Mouse (Mus musculus): ENCODE measurements around the gene Serpinb1c.
A peak's percentile ranks its signal among the peaks of the same experiment; 100 is the strongest.
"Not testable (repeated sequence)": the region's sequence is repeated elsewhere in the genome, so short reads cannot be mapped to it uniquely, and the experiment has no call there.

The Serpinb1c gene

DNA sequence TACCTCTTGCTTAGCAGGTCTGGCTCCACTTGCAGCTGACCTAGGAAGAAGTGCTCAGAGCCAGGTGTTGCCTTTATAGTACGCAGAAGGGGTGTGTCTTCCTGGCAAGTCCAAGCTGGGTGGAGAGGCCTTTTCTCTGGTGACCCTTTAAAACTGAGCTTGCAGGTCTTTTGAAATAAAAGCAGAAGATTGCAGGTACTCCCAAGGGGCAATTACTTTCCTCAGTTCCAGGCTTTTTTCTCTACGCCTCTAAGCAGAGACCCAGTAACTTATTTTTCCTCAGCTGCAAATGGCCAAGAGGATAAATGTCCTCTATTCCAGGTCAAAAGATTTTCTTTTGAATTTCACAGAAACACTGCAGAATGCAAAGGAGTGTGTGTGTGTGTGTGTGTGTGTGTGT, at the start of gene Serpinb1c:
TSS of gene Serpinb1c (minus strand) at position 101 of the 400 bp plus-strand sequence.
- no peak for DNase-seq (ENCODE audit: low read depth, low spot score)

DNA sequence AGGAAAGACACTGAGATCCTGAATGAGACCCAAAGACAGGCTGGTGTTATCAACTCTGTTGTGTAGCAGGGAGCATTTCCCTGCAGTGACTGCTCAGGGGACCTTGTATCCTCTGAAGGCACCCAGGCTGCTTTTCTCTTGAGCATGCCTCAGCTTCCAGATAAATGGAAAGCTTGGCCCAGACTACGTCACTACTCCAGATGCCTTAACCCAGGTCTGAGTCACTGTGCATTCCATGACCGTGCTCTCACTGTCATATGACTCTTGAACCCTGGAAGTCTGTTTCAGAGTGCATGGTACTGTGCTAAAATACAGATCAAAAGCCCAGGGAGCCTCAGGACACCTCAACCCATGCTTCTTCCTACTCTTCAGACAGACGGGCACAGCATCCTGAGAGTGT, 41.2 kb upstream of the Serpinb1c start:
- not testable (repeated sequence) for DNase-seq (ENCODE audit: low read depth, low spot score)

DNA sequence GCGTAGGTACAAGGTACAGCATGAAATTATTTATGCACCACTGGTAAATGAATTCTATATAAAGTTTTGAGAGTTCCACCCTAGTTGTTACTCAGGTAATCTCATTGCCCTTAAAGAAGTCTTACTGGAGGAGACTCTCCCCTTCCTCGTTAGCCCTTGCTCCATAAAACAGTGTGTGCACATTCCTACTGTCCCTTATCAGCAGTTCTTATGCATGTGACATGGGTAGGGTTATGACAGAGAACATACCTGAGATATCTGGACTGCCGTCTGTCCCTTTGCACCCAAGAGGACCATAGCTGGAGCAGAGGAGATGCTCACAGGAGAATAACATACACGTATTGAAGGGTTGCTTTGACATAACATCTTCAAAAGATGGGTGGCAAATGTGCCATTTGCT, 40.3 kb upstream of the Serpinb1c start:
- DNase-seq (ENCODE audit: low read depth, low spot score) = not testable (repeated sequence)

DNA sequence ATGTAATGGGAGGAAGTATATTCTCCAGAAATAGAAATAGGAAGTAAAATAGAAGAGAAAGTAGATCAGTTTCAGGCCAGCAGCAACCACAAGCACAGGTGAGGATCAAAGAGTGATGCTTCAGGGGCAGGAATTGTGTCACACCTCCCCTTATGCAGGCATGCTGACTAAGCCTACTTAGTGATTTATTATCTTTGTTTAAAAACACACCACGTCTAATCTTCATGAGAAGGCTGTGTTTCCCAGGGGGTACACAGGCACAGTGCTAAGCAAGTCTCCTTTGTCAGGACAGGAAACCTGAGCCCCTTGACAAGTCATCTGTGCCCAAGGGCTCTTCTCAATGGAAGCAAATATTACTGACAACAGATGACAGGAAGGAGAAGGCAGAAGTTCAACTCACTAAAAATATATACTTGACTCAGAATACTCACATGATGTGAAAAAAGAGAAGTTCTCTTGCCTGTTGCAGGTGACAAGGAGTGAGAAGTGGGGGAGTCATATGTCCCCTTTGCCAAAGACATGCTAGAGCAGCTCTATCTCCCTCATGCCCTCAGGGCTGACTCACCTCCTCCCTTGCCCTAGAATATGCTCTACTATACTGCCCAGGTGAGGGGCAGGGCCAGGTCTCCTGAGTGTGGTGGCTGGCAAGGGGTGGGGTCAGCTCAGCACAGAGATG, 36.8 kb upstream of the Serpinb1c start:
- DNase-seq (ENCODE audit: low read depth, low spot score) = no peak

DNA sequence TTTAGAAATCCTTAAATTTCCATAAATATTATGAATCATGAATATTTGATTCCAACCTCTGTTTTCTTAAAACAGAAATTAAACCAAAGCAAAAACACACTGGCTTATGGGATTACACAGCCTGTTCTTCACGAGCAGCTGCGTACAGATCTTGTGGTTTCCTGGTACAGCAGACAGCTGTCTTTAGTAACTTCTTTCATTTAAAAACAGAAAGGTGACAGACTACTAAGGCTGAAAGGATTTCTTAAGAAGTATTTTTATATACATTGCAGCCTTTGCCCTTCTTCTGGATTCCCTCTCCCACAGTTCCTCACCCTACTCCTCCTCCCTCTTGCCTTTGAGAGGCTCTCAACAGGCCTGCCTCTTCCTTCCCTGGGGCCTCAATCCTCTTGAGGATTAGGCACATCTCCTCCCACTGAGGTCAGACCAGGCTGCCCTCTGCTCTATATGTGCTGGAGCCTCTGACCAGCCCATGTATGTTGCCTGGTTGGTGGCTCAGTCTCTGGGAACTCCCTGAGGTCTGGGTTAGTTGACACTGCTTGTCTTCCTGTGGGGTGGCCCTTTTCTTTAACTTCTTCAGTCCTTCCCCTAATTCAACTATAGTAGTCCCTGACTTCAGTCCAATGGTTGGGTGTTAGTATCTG, 31.2 kb upstream of the Serpinb1c start:
- DNase-seq (ENCODE audit: low read depth, low spot score) = no peak

DNA sequence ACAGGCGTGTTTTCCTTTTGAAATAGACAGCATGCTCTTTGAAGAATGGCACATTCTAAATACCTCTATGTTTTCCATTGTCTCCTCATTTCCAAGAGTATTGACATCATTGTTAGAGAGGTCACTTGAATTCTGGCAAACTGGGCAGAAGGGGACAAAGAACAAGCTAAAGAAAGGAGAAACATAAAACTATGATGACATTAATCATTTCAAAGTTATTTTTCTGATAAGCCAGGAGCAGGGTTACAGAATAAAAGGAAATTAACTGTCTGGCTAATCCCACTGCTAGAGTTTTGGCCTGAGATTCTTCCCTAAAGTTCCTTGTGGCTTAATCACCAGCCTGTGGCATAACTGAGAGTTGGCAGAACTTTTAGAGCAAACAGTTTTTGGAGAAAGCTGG, 29.2 kb upstream of the Serpinb1c start:
- no peak for DNase-seq (ENCODE audit: low read depth, low spot score)

DNA sequence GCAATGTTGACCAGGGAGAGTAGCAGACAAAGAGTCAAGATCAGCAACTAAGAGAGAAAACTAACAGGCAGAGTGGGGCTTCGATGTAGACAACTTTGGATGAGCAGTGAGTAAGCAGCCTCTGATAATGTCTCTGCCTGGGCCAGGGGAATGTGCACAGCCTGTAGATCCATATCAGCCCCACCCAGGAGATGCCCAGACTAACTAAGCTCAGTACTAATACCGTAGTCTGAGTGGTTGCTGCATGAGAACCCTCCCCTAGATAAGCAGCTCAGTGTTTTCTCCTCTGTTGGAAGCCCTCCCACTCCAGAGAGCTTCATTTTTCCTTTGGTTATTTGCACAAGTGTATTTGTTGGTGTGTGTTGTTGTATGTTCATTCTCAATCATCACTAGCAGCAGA, 28.6 kb upstream of the Serpinb1c start:
- no peak for DNase-seq (ENCODE audit: low read depth, low spot score)

DNA sequence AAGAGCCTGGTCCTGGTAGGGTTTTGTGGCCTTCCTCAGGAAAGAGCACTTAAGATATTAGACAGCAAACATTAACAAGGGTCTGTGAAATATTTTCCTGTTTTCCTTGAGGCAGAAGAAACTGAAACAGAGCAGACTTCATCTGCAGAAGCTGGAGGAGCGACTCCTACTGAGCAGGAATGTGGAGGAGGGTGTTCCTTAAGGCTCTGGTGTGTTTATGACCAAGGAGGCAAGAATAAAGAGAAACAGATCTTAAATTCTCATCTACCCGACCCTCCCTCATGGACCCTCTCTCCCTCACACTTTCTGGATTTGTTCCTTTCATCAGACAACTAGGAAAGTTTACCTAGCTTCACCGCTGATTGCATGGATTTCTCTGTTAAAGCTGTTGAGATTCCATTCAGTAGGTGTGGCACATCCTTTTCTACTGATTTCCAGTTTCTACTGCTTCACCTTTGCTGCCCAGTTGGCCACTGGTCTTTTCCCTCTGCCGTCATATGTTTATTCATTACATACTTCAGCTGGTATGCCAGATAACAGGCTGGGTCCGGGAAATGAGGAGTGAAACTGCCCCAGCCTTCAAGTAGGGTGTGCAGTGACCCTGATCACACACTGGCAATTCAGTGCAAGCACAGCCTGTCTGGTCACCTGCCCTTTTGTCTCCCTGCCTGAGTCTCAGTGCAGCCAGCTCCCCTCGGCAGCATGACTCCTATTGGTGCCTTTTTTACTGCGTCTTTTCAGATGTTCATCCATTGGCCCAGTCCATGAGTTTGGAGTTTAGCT, 26.8 kb upstream of the Serpinb1c start:
- DNase-seq (ENCODE audit: low read depth, low spot score) = no peak

DNA sequence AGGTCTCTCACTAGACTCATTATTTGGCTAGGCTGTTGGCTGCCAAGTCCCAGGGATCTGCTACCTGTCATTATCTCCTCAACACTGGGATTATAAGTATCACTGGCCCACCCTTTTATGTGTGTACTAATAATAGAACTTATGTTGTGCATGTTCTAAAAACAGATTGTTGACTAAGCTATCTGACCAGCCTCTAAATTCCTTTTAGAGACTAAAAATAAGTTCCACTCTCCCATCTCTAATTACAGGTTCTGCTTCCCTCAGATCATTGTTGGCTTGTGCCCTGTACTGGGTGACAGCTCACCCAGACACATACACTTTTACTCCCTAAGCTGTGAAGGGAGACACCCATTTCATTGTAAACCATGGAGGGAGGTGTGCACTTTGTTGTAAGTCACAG, 24.6 kb upstream of the Serpinb1c start:
- DNase-seq (ENCODE audit: low read depth, low spot score) = no peak

DNA sequence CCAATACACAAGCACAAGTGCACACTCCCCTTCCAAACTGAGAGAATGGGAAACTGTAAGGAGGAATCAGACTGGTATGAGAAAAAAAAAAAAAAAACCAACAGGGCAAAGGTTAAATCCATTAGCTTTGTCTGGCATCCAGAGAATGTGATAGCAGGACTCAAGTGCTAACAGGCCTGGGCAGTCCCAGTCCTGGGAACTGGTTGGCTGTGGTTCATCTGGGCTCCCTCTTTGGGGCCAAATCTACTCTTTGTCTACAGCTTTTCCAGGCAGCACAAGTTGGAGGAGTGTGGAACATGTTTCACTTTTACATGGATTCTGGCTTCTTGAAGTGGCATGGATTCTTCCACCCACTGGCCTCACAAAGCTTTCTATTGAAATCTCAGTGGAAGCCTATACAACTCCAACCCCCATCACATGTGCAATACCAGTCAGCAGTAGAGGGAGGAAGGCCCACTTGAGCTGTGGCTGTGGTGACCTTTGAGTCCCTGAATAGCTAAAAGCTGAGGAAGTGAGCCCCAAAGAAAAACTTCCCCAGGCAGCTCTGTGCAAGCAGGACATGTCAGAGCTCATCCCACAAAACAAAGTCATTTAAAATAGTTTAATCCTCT, 14.9 kb upstream of the Serpinb1c start:
- DNase-seq (ENCODE audit: low read depth, low spot score) = peak; percentile 9

DNA sequence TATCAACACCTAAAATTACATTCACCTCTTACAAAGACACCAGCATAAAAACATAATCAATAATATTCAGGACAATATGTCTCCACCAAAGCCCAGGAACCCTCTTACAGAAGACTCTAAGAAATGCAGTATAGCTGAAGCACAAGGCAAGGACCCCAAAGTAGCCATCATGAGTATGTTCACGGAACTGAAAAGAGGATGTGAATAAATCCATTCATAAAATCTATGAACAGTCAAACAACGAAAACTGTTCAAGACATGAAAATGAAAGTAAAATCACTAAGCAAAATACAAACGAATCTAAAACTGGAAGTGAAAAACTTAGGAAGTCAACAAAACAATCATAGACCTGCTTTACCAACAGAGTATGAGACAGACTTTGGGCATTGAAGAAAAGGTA, 10.2 kb upstream of the Serpinb1c start:
- DNase-seq (ENCODE audit: low read depth, low spot score) = no peak

DNA sequence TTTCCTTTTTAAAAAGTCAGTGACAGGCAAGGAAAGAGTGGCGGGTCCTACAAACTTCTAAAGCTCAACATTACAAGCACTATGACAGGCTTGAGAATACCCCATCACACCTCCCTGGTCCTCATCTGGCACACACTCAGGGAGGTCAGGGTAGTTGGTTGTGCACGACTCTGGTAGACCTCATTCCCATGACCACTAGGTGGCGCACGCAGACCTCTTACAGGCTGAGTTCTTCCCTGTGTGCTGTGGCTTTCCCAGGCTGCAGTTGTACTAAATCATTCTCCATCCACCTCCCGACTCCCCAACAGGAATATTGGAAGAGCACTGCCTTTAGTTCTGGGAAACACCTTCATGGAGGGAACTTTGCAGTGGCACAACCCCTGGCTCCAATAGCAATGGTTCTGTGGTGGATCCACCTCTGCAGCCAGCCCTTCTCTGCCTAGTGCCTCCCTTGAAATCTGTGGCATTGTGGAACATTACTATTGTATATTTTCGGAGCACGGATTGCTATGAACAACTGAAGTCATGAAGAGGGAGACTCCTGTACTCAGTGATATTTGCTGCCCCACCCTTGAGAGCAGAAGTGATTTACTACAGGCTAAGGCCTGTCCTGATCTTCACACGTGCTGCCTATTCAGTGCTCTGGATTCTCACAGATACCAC, 5.3 kb upstream of the Serpinb1c start:
- DNase-seq (ENCODE audit: low read depth, low spot score) = peak; percentile 80

DNA sequence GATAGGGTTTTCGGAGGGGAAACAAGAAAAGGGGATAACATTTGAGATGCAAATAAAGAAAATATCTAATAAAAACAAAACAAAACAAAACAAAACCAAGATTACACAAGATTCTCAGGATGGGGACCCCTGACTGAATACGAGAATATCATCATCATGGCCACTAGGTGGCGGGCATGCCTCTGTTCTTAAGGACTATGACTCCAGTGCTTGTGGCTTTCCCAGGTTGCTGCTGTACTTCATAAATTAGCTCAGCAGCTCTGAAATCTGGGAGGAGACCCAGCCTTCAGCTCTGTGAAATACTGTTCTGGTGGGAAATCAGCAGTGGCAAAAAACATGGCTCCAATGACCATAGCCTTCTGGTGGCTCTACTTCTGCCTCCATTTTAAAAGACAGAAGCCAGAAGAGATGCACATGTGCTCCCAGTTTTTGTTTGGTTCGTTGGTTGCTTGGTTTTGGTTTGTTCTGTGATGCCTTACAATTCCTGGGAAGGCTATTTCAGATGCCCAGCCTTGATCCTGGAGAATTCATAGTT, 4.5 kb upstream of the Serpinb1c start:
- peak; percentile 56 for DNase-seq (ENCODE audit: low read depth, low spot score)

DNA sequence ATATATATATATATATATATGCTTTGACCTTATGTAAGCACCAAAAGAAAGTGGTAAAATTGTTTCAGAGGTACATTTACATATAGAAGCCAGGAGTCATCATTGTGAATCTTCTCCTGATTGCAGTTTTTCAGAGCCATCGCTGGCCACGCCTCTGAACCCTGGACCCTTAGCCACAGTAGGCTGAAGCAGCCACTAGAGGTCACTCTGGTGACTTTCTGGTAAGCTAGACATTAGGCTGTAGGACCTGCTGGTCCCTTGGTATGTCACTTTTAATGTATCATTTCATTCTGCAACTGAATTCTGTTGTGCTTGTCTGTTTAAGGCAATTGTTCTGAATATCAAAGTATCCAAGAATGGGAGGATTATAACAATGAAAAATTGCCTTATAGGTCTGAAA, 2.6 kb upstream of the Serpinb1c start:
- peak; percentile 23 for DNase-seq (ENCODE audit: low read depth, low spot score)

DNA sequence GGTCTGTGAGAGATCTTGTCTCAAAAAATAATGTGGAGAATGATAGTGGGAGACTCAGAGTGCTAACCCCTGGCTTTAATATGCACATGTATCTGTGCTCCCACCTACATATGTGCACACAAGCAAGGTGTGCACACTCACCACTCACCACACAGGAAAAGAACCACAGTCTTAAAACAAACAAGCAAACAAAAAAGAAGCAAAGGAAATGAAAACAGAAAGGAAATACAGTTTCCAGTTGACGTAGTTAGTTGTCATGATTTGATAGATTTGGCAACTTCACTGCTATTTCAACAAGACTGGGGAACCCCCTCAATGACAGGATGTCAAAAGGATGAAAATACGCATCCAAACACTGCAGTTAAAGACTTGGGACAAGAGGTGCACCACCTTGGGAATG, 1.1 kb upstream of the Serpinb1c start:
- not testable (repeated sequence) for DNase-seq (ENCODE audit: low read depth, low spot score)

DNA sequence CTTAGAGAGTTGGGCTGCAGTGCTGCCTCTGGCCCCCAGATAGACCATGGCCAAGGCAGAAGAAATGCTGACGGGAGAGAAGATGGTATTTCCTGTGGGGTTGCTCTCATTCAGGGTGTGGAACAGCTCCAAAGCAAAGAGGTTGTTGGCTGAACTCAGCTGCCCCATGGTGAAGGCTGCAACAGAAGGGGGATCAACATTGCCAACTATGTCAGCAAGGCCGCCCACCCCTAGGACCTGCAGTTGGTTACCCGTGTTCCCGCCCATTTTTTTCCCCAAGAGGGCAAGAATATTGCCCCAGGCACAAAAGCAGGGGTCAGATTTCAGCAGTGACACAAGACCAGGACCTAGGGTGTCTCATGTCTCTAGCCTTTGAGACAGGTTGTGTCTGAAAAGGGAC, 1.1 kb downstream of the Serpinb1c start:
- DNase-seq (ENCODE audit: low read depth, low spot score) = no peak

DNA sequence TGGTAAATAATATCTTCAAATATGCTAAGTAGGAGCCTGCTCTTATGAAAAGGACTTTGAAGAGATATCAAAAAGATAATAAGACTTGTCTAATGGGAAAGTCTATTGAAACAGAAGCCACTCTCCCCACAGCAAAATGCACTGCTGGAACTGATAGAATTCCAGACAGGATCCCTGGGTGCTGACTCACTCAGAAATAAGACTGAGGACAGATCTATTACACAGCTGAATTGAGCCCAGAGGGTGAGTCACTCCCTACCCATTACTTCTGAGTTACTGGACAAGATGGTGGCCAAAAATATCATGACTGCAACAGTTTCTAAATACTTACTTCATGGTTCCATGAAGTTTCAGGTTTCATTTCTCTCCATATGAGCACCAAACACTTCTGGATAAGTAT, 13.3 kb downstream of the Serpinb1c start:
- DNase-seq (ENCODE audit: low read depth, low spot score) = no peak

DNA sequence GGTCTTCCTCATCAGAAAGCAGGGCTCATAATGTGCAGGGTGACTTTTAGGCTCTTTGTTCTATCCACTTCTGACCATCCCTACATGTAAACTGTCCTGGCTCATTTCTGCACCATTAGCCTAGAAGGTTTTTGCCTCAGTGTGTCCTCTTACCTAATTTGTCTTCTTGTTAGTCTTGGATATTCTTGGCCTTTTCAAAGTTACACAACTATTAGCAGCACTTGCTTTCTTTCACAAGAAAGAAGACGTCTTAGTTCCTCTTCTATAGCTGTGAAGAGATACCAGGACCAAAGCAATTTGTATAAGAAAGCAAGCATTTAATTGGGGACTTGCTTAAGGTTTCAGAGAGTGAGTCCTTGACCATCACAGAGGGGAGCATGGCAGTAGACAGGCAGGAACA, 24.1 kb downstream of the Serpinb1c start:
- DNase-seq (ENCODE audit: low read depth, low spot score) = no peak

DNA sequence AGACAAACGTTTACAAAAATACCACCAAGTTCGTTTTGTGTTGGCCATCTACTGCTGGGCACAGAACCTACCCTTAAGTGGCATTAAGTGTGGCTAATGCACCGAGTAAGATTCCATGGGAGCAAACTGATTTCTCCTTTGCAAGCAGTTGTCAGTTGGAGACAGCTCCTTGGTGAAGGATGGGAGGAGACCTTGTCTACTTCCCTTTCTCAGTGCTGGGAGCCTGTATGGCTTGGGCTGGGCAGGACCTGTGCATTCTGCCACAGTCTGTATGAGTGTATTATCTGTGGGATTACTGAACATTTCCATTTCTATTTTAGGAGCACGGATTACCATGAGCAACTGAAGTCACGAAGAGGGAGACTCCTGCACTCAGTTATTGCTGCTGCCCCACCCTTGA, 29.2 kb downstream of the Serpinb1c start:
- no peak for DNase-seq (ENCODE audit: low read depth, low spot score)

DNA sequence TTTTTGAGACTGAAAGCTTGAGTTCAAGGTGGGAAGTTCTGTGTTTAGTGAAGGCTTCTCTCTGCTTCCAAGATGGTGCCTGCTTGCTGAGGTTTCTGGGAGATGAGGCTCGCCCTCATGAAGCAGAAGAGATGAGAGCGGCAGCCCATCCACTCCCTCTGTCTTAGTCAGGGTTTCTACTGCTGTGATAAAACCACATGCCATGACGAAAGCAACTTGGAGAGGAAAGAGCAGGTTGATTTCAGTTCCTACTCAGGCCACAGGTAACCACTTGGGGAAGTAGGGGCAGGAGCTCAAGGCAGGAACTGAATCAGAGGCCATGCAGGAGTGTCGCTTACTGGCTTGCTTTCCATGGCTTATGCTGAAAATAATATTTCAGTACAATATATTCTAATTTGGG, 29.8 kb downstream of the Serpinb1c start:
- DNase-seq (ENCODE audit: low read depth, low spot score) = not testable (repeated sequence)

DNA sequence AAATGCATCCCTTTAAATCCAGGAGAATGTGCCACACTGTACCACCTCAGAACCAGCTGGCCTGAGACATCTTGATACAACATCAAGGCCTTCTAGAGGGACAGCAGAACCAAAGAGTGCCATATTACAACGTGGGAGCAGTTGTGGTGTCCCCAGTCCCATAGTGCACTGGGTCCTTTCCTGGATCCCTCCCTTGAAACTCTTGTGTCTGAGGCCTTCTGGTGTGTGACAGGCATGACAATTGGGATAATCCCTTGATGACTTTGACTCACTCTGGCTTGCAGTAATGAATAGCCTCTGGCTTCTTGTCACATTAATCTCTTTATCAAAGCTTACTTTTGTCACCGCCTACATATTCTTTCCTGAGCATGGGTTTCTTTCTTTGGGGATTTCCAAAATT, 31.0 kb downstream of the Serpinb1c start:
- DNase-seq (ENCODE audit: low read depth, low spot score) = no peak

DNA sequence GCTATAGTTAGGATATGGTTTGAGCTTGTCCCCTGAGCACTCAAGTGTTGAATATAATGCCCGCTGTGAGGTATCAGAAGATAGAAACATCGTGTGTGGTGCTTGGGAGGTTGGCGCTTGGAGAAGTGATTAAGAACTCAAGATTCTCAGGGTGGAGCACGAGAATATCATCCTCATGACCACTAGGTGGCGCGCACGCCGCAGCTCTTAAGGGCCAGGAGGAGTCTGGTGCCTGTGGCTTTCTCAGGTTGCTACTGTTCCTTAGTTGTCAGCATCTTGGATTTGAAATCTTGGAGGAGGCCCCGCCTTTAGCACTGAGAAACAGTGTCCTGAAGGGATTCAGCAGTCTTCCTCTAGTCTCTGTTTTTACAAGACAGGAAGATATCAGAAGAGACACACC, 31.5 kb downstream of the Serpinb1c start:
- peak; percentile 56 for DNase-seq (ENCODE audit: low read depth, low spot score)

Data from embryo, embryonic 11.5 days (tissue).